ENCODE assay signal across 18 mouse cellular contexts in genomic region chr2:15063815-15064214, GRCm38 (mm10). TPM values are rescaled to one million over a fixed set of nuclear protein-coding genes. Genes with fewer than 3 reads are reported as not detected.
DNase-seq lines count a peak whose midpoint lies in the region; ATAC-seq lines count a peak whose summit lies in the region.
"Had no signal": no experiment of that assay in that cellular context is flagged by ENCODE, and none has a peak within 500 bp of the region (broad histone marks: within the 10 kb centered on the region; RNA-seq: fewer than 3 reads in every experiment).

No protein-coding gene starts in this region.

- DNase-seq in heart, adult 8-10 months (ENCODE audit: low spot score), result peak; percentile 68
- DNase-seq in heart, postnatal 25 days (ENCODE audit: low spot score), result no peak
- DNase-seq in lung, adult 18-20 months, result no peak
- DNase-seq in neural tube, embryonic 11.5 days (ENCODE audit: low spot score), result peak; percentile 15
- no peak for DNase-seq in testis, postnatal 10 days (ENCODE audit: low spot score)
- DNase-seq: cerebellum, adult 2 months; cerebellum, postnatal 36 days; forebrain, postnatal 0 days; kidney, adult 18-20 months; thymus, postnatal 25 days had no signal

- no peaks in the 10 kb centered on the region for H3K27me3 ChIP-seq in lung, embryonic 16.5 days (ENCODE audit: control insufficient read depth, insufficient read depth, low read depth, low read length)
- H3K27me3 ChIP-seq in neural tube, embryonic 11.5 days (ENCODE audit: control insufficient read depth, insufficient read depth, low read length), result no peaks in the 10 kb centered on the region
- H3K27me3 ChIP-seq: liver, embryonic 12.5 days; lung, embryonic 15.5 days; midbrain, embryonic 12.5 days; neural tube, embryonic 13.5 days had no signal

- no peak overlapping the region for H3K9ac ChIP-seq in lung, embryonic 16.5 days (ENCODE audit: low read length)
- no peak overlapping the region for H3K9ac ChIP-seq in neural tube, embryonic 11.5 days (ENCODE audit: low read length)
- H3K9ac ChIP-seq: forebrain, postnatal 0 days; liver, embryonic 12.5 days; lung, embryonic 15.5 days; midbrain, embryonic 12.5 days; neural tube, embryonic 13.5 days had no signal

- ATAC-seq in lung, embryonic 16.5 days (ENCODE audit: low read depth), result no peak
- ATAC-seq in neural tube, embryonic 11.5 days (ENCODE audit: insufficient read depth, low FRiP score, low TSS enrichment), result no peak
- ATAC-seq: forebrain, postnatal 0 days; liver, embryonic 12.5 days had no signal

- intact Hi-C loops in heart, postnatal 25 days (cut with DNase I), result no loop called here

- peaks cover 10% of the 10 kb centered on the region for H3K4me1 ChIP-seq in lung, embryonic 16.5 days (replicated peaks; ENCODE audit: control insufficient read depth, insufficient read depth, low read length)
- peaks cover 14% of the 10 kb centered on the region for H3K4me1 ChIP-seq in brown adipose tissue, adult 24 weeks (ENCODE audit: control insufficient read depth, insufficient read depth, insufficient read length, low read length)
- peaks cover 3% of the 10 kb centered on the region; the same call in 1 of the 2 replicates for H3K4me1 ChIP-seq in neural tube, embryonic 11.5 days (ENCODE audit: control insufficient read depth, insufficient read depth, low read length)

- H3K27ac ChIP-seq in lung, embryonic 16.5 days (ENCODE audit: low read length), result peak overlapping the region; percentile 9; the same call in 1 of the 2 replicates
- H3K27ac ChIP-seq in brown adipose tissue, adult 24 weeks (replicated peaks; ENCODE audit: low read depth, low read length), result peak overlapping the region; percentile 64
- no peak overlapping the region for H3K27ac ChIP-seq in neural tube, embryonic 11.5 days (ENCODE audit: low read depth, low read length)
- H3K27ac ChIP-seq: limb, embryonic 10.5 days; liver, embryonic 12.5 days; lung, embryonic 15.5 days; midbrain, embryonic 12.5 days; neural tube, embryonic 13.5 days had no signal

- H3K36me3 ChIP-seq in lung, embryonic 16.5 days (ENCODE audit: control insufficient read depth, insufficient read depth, low read length), result peaks cover 5% of the 10 kb centered on the region; the same call in 1 of the 2 replicates
- H3K36me3 ChIP-seq in neural tube, embryonic 11.5 days (ENCODE audit: control insufficient read depth, insufficient read depth, low read length), result no peaks in the 10 kb centered on the region; the same call in 1 of the 2 replicates

- 18% methylated on average over 1 of the region's 1 CpGs for WGBS in lung, embryonic 16.5 days
- WGBS in neural tube, embryonic 11.5 days, result 57% methylated on average over 1 of the region's 1 CpGs

- H3K4me3 ChIP-seq in lung, embryonic 16.5 days (ENCODE audit: low read length), result no peak overlapping the region
- no peak overlapping the region for H3K4me3 ChIP-seq in brown adipose tissue, adult 24 weeks (ENCODE audit: insufficient read depth, low read depth, low read length)
- H3K4me3 ChIP-seq in neural tube, embryonic 11.5 days (ENCODE audit: low read depth, low read length), result no peak overlapping the region
- H3K4me3 ChIP-seq: limb, embryonic 10.5 days; liver, embryonic 12.5 days; lung, embryonic 15.5 days; midbrain, embryonic 12.5 days; neural tube, embryonic 13.5 days had no signal

- H3K9me3 ChIP-seq in lung, embryonic 16.5 days (ENCODE audit: control insufficient read depth, low read length), result no peaks in the 10 kb centered on the region
- no peaks in the 10 kb centered on the region for H3K9me3 ChIP-seq in neural tube, embryonic 11.5 days (ENCODE audit: control insufficient read depth, low read length)
- H3K9me3 ChIP-seq: G1E; limb, embryonic 10.5 days; liver, embryonic 12.5 days; lung, embryonic 15.5 days; midbrain, embryonic 12.5 days; neural tube, embryonic 13.5 days had no signal

- no peak overlapping the region for H3K4me2 ChIP-seq in lung, embryonic 16.5 days (ENCODE audit: low read depth, low read length)
- no peak overlapping the region for H3K4me2 ChIP-seq in neural tube, embryonic 11.5 days (ENCODE audit: low read depth)
- H3K4me2 ChIP-seq: liver, embryonic 12.5 days; lung, embryonic 15.5 days; midbrain, embryonic 12.5 days; neural tube, embryonic 13.5 days had no signal

RNA-seq across cellular contexts. Expression of gene Nsun6, which starts 8.9 kb away (rescaled TPM):
- 1 to 10 TPM; 4.6 to 6.7 (median 5.5) TPM for total RNA-seq in heart, adult 8-10 months (2022)
- 1 to 10 TPM; 2.2 to 5.3 TPM for total RNA-seq in heart, postnatal 25 days (2021)
- 14.8 and 15.2 TPM in 2 replicates for polyA plus RNA-seq in lung, embryonic 16.5 days (2015; fragmentation: Nextera tagmentation; extraction: Ambion mirVana)
- polyA plus RNA-seq in brown adipose tissue, adult 24 weeks (2012; ENCODE audit: insufficient read depth, insufficient read length, missing spikeins), result 2.5 and 7.6 TPM in 2 replicates
- polyA plus RNA-seq in neural tube, embryonic 11.5 days (2014; fragmentation: Nextera tagmentation; extraction: Ambion mirVana), result 12.0 and 12.1 TPM in 2 replicates

RNA-seq across cellular contexts. Expression of gene Arl5b, which starts 14.6 kb away (rescaled TPM):
- 10 to 100 TPM; 17.6 to 26.7 (median 21.9) TPM for total RNA-seq in heart, adult 8-10 months (2022)
- total RNA-seq in heart, postnatal 25 days (2021), result 10 to 100 TPM; 29.3 to 37.4 TPM
- polyA plus RNA-seq in lung, embryonic 16.5 days (2015; fragmentation: Nextera tagmentation; extraction: Ambion mirVana), result 29.3 and 30.1 TPM in 2 replicates
- 9.8 and 12.9 TPM in 2 replicates for polyA plus RNA-seq in brown adipose tissue, adult 24 weeks (2012; ENCODE audit: insufficient read depth, insufficient read length, missing spikeins)
- 59.8 and 71.0 TPM in 2 replicates for polyA plus RNA-seq in neural tube, embryonic 11.5 days (2014; fragmentation: Nextera tagmentation; extraction: Ambion mirVana)

Comparison
In these comparisons a context has a peak if more than half of its experiments do, and no peak if none do; other contexts are left out.
1. DNase-seq: peak in heart, adult 8-10 months (single experiment) and neural tube, embryonic 11.5 days (single experiment); none in heart, postnatal 25 days (single experiment), lung, adult 18-20 months (0 of 2) and testis, postnatal 10 days (single experiment).